Mouse (Mus musculus) gastrocnemius, adult 18-20 months (tissue): ENCODE results near the gene BC052040. TPM values are rescaled to one million over a fixed set of nuclear protein-coding genes. Genes with fewer than 3 reads are reported as not detected.

Experiments used
- DNase-seq: peaks from one replicate; pipeline ENCODE4 v3.0.0; 2021; ENCODE audit warnings: low spot score
- microRNA-seq: library from miRNA; unstranded; fragments of <30 nt; microRNA quantifications from one replicate; pipeline ENCODE4 v1.2.0, GENCODE M21; 2021
- total RNA-seq, 2 experiments: library from RNA; stranded (reverse); gene quantifications; 2 replicates each; pipeline ENCODE4 v1.2.3; 2021

The BC052040 gene
- total RNA-seq, 2 experiments from 2014 or later = 3.7 to 3.8 TPM

- DNase-seq = no peak
Measured at GRCm38 (mm10) chr2:115764595-115765305, 183.2 kb downstream of the BC052040 start.

- no peak for DNase-seq
Measured at GRCm38 (mm10) chr2:115769597-115770305, 188.2 kb downstream of the BC052040 start.

- DNase-seq = no peak
Measured at GRCm38 (mm10) chr2:115772709-115773108, 191.2 kb downstream of the BC052040 start.

GRCm38 (mm10) chr2:115774153-115774908, 192.8 kb downstream of the BC052040 start:
- no peak for DNase-seq

- DNase-seq = no peak
Measured at GRCm38 (mm10) chr2:115775488-115776217, 194.1 kb downstream of the BC052040 start.

GRCm38 (mm10) chr2:115776924-115777860, 195.7 kb downstream of the BC052040 start:
- no peak for DNase-seq

GRCm38 (mm10) chr2:115780546-115781011, 199.1 kb downstream of the BC052040 start:
- DNase-seq = peak; percentile 35

GRCm38 (mm10) chr2:115785687-115786086, 204.2 kb downstream of the BC052040 start:
- DNase-seq = no peak

GRCm38 (mm10) chr2:115798839-115799238, 217.3 kb downstream of the BC052040 start:
- DNase-seq = no peak

- DNase-seq = no peak
Measured at GRCm38 (mm10) chr2:115808376-115808775, 226.9 kb downstream of the BC052040 start.

- no peak for DNase-seq
Measured at GRCm38 (mm10) chr2:115813316-115813715, 231.8 kb downstream of the BC052040 start.

GRCm38 (mm10) chr2:115813721-115814120, 232.2 kb downstream of the BC052040 start:
- DNase-seq = no peak

GRCm38 (mm10) chr2:115817959-115818358, 236.4 kb downstream of the BC052040 start:
- no peak for DNase-seq

GRCm38 (mm10) chr2:115822361-115822760, 240.8 kb downstream of the BC052040 start:
- no peak for DNase-seq

Small RNA genes lying within 50 kb of the gene (microRNA-seq; reads per million reads assigned to microRNA genes)
- gene Mir1951 = not detected
